Mouse (Mus musculus): ENCODE measurements around the gene Nol7. TPM values are rescaled to one million over a fixed set of nuclear protein-coding genes. Genes with fewer than 3 reads are reported as not detected.

Nol7 gene
- polyA plus RNA-seq, 1 experiment from 2014 or later, result 137 TPM

DNA sequence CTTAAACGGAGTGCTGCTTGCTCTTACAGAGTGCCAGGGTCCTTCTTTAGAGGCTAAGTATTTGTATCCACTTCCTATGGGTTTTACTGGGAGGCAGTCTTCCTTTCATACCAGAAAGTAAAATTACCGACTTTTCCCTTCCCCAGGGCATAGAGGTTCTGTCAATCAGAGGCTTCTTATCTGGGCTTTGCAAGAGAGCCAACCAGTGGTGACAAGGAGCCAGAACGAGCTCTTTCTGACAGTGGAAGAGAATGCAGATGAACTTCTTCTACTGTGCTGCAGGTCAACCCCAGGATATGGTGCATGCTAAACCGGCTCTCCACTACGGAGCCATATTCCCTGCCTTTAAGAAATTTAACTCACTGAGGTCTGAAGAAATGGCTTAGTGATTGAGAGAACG, 37.7 kb upstream of the Nol7 start:
- WGBS, result 60% methylated on average over 6 of the region's 6 CpGs

GRCm38 (mm10) chr13:43362353-43362752, 35.8 kb upstream of the Nol7 start:
- DNase-seq (peak; percentile 86), ATAC-seq (ENCODE audit: insufficient read depth) (peak; percentile 42; the same call in 1 of the 2 replicates)
- no peaks in the 10 kb centered on the region for H3K27me3 ChIP-seq (ENCODE audit: insufficient read depth, low read length)
- no peak for TF ChIP-seq CTCF (IDR thresholded peaks at IDR 0.05; ENCODE audit: low read depth)
- no peaks in the 10 kb centered on the region for H3K9me3 ChIP-seq (ENCODE audit: low read depth, low read length)
- no peaks in the 10 kb centered on the region for H3K4me1 ChIP-seq (ENCODE audit: insufficient read depth)
- H3K4me2 ChIP-seq, result no peak overlapping the region
- no peak overlapping the region for H3K9ac ChIP-seq
- no peak overlapping the region for H3K27ac ChIP-seq (ENCODE audit: low read depth)
- no peaks in the 10 kb centered on the region for H3K36me3 ChIP-seq (ENCODE audit: insufficient read depth)
- no peak overlapping the region for H3K4me3 ChIP-seq (ENCODE audit: low read depth, low read length)
- 40% methylated on average over 9 of the region's 9 CpGs for WGBS

More for the DNA sequence above, 37.7 kb upstream of the Nol7 start:
- ATAC-seq (ENCODE audit: insufficient read depth) (no peak), DNase-seq (no peak)
- H3K9ac ChIP-seq, result no peak overlapping the region
- no peaks in the 10 kb centered on the region for H3K9me3 ChIP-seq (ENCODE audit: low read depth, low read length)
- no peaks in the 10 kb centered on the region for H3K27me3 ChIP-seq (ENCODE audit: insufficient read depth, low read length)
- H3K4me2 ChIP-seq, result no peak overlapping the region
- no peak for TF ChIP-seq CTCF (IDR thresholded peaks at IDR 0.05; ENCODE audit: low read depth)
- H3K4me3 ChIP-seq (ENCODE audit: low read depth, low read length), result no peak overlapping the region
- H3K4me1 ChIP-seq (ENCODE audit: insufficient read depth), result no peaks in the 10 kb centered on the region
- no peaks in the 10 kb centered on the region for H3K36me3 ChIP-seq (ENCODE audit: insufficient read depth)
- no peak overlapping the region for H3K27ac ChIP-seq (ENCODE audit: low read depth)

DNA sequence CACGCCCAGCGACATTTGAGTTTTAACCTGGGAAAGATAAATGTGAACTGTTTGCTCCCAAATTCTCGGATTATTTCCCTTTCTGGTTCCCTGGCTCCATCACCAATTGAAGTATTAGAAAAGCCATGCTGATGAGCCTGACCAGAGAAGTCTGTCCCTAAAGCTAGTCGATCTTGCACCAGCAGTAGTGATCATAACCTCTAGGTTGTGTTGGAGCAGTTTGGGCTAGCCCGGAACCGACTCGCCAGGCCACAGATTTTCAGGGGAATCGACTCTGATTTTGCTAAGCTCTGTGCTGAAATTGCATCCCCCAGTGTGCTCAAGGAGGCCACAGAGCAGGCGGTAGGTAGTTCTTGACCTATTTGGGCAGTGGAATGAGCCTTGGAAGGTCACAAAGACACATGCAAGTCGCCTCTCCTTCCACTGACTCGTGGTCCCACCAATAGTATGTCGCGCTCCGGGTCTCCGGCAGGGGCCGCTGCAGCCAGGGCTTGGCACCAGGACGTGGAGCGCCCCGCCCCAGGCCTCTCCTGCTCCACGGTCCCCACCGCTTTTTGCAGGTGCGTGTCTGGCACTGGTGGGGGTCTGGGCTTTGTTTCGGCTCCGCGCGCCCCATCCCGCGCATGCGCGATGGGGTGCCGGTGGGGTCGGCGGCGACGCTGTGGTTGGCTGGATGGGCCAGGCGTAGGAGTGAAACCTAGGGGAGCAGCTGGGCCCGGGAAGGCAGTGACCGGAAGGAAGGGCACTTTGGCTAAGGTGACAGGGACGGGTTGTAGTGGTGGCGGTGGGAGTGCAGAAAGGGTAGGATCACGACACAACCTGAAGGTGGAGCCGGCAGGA, 33.0 kb upstream of the Nol7 start, which contains the start of gene Sirt5:
Gene Sirt5 (plus strand): TSS at position 512 of the 840 bp plus-strand sequence.
- peak within 1 kb of the TSS; percentile 85 for H3K4me2 ChIP-seq
- 14% methylated on average over 42 of the region's 42 CpGs for WGBS
- H3K27me3 ChIP-seq (ENCODE audit: insufficient read depth, low read length), result no peaks in the 10 kb centered on the region
- H3K9me3 ChIP-seq (ENCODE audit: low read depth, low read length), result no peaks in the 10 kb centered on the region
- no peaks in the 10 kb centered on the region for H3K4me1 ChIP-seq (ENCODE audit: insufficient read depth)
- DNase-seq, result peak; percentile 92
- peak within 1 kb of the TSS; percentile 58; the same call in 1 of the 2 replicates for H3K27ac ChIP-seq (ENCODE audit: low read depth)
- peak within 1 kb of the TSS; percentile 70 for H3K9ac ChIP-seq
- H3K4me3 ChIP-seq (ENCODE audit: low read depth, low read length), result peak within 1 kb of the TSS; percentile 57
- ATAC-seq (ENCODE audit: insufficient read depth), result peak; percentile 92
- peak; percentile 89 for TF ChIP-seq CTCF (IDR thresholded peaks at IDR 0.05; ENCODE audit: low read depth)
- H3K36me3 ChIP-seq (ENCODE audit: insufficient read depth), result no peaks in the 10 kb centered on the region

GRCm38 (mm10) chr13:43365825-43366184, 32.4 kb upstream of the Nol7 start:
- WGBS, result 4% methylated on average over 11 of the region's 11 CpGs
- TF ChIP-seq CTCF (IDR thresholded peaks at IDR 0.05; ENCODE audit: low read depth), result no peak
- Histone ChIP-seq H3K9ac (peak overlapping the region; percentile 70), H3K9me3 (ENCODE audit: low read depth, low read length) (no peaks in the 10 kb centered on the region), H3K4me1 (ENCODE audit: insufficient read depth) (no peaks in the 10 kb centered on the region), H3K4me3 (ENCODE audit: low read depth, low read length) (peak overlapping the region; percentile 57), H3K27ac (ENCODE audit: low read depth) (peak overlapping the region; percentile 58; the same call in 1 of the 2 replicates), H3K36me3 (ENCODE audit: insufficient read depth) (peaks cover 2% of the 10 kb centered on the region; the same call in 1 of the 2 replicates), H3K27me3 (ENCODE audit: insufficient read depth, low read length) (no peaks in the 10 kb centered on the region), H3K4me2 (peak overlapping the region; percentile 85)
- DNase-seq (no peak), ATAC-seq (ENCODE audit: insufficient read depth) (peak; percentile 52; the same call in 1 of the 2 replicates)

- ATAC-seq (ENCODE audit: insufficient read depth) (no peak), DNase-seq (no peak)
- no peaks in the 10 kb centered on the region for H3K4me1 ChIP-seq (ENCODE audit: insufficient read depth)
- H3K4me3 ChIP-seq (ENCODE audit: low read depth, low read length), result no peak overlapping the region
- no peak for TF ChIP-seq CTCF (IDR thresholded peaks at IDR 0.05; ENCODE audit: low read depth)
- WGBS, result 69% methylated on average over 6 of the region's 6 CpGs
- no peaks in the 10 kb centered on the region for H3K9me3 ChIP-seq (ENCODE audit: low read depth, low read length)
- no peaks in the 10 kb centered on the region for H3K27me3 ChIP-seq (ENCODE audit: insufficient read depth, low read length)
- H3K27ac ChIP-seq (ENCODE audit: low read depth), result no peak overlapping the region
- H3K36me3 ChIP-seq (ENCODE audit: insufficient read depth), result peaks cover 20% of the 10 kb centered on the region; the same call in 1 of the 2 replicates
- H3K4me2 ChIP-seq, result no peak overlapping the region
- no peak overlapping the region for H3K9ac ChIP-seq
Measured at GRCm38 (mm10) chr13:43370063-43370462, 28.1 kb upstream of the Nol7 start.

DNA sequence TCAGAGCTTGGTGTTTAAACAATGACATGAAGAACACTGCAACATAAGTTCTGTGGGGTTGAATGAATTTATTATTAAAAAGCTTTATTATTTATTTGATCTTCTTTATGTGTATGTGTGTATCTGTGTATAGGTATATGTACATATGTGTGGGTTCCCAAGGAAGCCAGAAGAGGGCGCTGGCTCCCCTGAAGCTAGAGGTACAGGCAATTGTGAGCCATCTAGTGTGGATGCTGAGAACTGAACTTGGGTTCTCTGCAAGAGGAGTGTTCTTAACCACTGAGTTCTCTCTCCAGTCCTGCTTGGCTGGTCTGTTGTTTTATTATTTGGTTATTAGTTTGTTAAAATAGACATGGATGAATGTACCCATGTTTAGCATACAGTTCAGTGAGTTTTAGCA, 25.3 kb upstream of the Nol7 start:
- no peak overlapping the region for H3K9ac ChIP-seq
- ATAC-seq (ENCODE audit: insufficient read depth) (no peak), DNase-seq (no peak)
- H3K4me3 ChIP-seq (ENCODE audit: low read depth, low read length), result no peak overlapping the region
- WGBS, result 89% methylated on average over 1 of the region's 1 CpGs
- H3K4me1 ChIP-seq (ENCODE audit: insufficient read depth), result no peaks in the 10 kb centered on the region
- no peak overlapping the region for H3K27ac ChIP-seq (ENCODE audit: low read depth)
- peak; percentile 19; the same call in 1 of the 2 replicates for TF ChIP-seq CTCF (IDR thresholded peaks at IDR 0.05; ENCODE audit: low read depth)
- H3K27me3 ChIP-seq (ENCODE audit: insufficient read depth, low read length), result no peaks in the 10 kb centered on the region
- peaks cover 26% of the 10 kb centered on the region; the same call in 1 of the 2 replicates for H3K36me3 ChIP-seq (ENCODE audit: insufficient read depth)
- no peaks in the 10 kb centered on the region for H3K9me3 ChIP-seq (ENCODE audit: low read depth, low read length)
- H3K4me2 ChIP-seq, result no peak overlapping the region

DNA sequence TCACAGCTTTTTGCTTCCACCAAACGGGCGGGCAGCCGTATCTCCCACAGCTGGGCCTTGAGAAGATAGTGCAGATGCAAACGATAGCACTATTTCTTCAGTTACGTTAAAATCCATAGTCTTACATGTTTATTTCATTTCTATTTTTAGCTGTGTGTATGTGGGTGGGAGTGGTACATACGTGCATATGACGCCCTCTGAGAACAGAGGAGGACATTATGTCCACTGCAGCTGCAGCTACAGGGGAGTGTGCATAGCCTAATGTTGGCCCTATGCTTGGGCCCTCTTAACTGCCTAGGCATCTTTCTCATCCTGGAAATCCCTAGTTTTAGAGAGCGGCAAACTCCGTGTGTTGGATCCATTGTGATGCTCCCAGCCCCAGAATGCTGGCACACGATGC, 24.0 kb upstream of the Nol7 start:
- peaks cover 30% of the 10 kb centered on the region; the same call in 1 of the 2 replicates for H3K36me3 ChIP-seq (ENCODE audit: insufficient read depth)
- DNase-seq (no peak), ATAC-seq (ENCODE audit: insufficient read depth) (no peak)
- WGBS, result 73% methylated on average over 10 of the region's 10 CpGs
- no peak overlapping the region for H3K4me3 ChIP-seq (ENCODE audit: low read depth, low read length)
- no peak overlapping the region for H3K9ac ChIP-seq
- no peaks in the 10 kb centered on the region for H3K9me3 ChIP-seq (ENCODE audit: low read depth, low read length)
- no peaks in the 10 kb centered on the region for H3K4me1 ChIP-seq (ENCODE audit: insufficient read depth)
- no peaks in the 10 kb centered on the region for H3K27me3 ChIP-seq (ENCODE audit: insufficient read depth, low read length)
- no peak overlapping the region for H3K4me2 ChIP-seq
- no peak for TF ChIP-seq CTCF (IDR thresholded peaks at IDR 0.05; ENCODE audit: low read depth)
- H3K27ac ChIP-seq (ENCODE audit: low read depth), result no peak overlapping the region
